Mouse (Mus musculus): ENCODE measurements around the gene Nmral1.
"Not testable (repeated sequence)": the region's sequence is repeated elsewhere in the genome, so short reads cannot be mapped to it uniquely, and the experiment has no call there.

Gene Nmral1

DNA sequence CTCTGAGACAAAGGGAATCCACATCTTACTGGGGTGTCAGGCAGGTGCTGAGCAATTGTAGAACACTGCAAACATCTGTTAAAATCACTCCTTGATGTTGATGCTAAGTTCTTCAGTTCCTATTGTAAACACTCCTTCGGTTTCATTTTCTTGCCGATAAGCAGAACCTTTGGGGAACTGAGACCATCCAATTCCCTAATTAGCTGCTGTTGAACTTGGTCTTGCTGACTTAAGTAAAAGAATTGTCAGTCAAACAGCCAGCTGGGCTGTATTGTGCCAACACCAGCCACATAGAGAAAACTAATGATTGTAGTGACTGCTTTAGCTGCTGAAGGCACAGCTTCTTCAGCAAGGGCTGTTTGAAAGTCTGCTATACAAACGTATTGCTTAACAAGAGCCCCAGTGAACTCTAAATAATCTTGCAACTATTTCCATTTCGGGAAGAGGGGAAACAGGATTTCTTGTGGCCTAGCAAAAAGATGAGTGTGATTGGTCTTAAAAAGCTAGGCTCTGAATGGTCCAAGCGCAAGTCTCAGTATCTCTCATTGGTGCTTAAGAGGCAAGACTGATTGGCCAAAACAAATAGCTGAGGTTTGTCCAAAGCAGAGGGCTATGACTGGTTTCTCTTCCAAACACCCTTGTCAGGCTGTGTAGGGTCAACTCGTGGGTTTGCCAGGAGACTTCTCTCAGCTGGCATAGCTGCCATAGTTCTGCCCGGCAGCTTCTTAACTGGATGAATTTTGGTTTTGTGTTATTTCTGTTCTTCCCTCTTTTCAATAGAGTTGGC lies 3.2 kb upstream of the Nmral1 start:
- in situ Hi-C loops (cut with MboI; ENCODE audit: low sequenced_read_pairs) = no loop called here

DNA sequence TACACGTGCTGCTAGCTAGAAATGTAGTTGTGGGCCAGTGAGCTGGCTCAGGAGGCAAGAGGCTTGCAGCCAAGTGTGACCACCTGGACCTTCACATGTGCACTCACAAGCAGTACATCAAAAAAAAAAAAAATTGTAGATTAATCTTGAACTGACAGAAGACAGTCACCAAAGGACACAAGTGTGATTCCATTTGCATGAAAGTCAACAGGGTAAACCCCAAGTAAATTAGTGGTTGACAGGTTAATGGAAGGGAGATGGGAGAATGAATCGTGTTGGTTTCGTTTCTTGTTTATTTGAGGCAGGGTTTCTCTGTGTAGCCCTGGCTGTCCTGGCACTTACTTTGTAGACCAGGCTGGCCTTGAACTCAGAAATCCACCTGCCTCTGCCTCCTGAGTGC lies 1.3 kb downstream of the Nmral1 start:
- in situ Hi-C loops (cut with MboI; ENCODE audit: low sequenced_read_pairs) = no loop called here

DNA sequence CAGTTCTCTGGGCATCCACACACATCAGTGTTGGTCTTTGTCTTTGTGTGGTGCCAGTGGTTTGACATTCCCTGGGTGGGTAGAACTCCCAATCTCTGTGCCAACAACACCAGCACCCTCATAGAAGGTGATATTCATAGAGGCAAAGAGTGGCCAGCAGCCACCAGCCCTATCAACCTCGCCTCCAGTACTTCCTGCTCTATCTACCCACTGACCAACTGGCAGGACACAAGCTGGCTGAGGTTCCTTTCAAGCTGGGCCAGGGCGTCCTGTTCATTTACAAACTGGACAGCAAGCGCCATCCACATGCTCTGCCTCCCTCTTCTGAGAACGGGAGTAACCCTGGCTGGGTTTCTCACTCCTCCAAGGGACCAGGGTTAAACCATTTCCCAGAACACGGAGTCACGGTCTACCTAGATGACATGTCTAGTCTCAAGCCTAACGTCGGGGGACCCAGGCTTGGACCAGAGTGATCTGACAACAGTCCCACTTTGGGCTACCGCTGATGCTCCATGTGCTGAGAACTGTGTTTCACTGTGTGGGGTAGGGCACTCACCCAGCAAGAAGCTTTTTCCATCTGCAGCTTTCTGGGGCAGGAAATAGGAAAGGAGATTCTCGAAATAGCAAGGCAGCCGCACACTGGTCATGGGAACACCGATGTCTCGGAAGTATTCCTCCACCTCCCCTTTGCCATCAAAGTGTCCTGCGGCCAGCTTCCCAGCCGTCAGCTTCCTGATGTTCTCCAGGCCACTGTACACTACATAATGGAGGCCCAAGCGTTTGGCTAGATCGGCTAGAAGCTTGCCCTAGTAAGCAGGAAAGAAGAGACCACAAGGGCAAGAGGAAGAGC lies 5.1 kb downstream of the Nmral1 start:
- in situ Hi-C loops (cut with MboI; ENCODE audit: low sequenced_read_pairs) = no loop called here

DNA sequence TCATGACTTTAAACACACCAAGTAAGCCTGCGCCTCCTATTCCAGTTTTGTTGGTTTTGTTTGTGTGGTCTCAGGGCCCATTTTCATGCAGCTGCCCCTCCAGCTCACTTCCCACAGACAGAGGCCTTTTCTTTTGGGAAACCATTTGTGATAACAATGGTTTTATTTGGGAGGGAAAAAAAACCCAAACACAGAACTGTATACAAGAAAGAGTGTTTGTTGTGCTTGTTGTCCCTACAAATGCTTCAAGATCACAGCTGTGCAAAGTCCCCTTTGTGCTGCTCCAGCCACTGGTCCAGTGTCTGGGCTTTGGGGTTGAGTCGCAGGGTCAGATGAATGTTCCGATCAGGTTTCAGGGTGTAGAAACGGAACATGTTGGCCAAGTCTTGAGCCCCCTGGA lies 8.0 kb downstream of the Nmral1 start:
- in situ Hi-C loops (cut with MboI; ENCODE audit: low sequenced_read_pairs) = no loop called here

DNA sequence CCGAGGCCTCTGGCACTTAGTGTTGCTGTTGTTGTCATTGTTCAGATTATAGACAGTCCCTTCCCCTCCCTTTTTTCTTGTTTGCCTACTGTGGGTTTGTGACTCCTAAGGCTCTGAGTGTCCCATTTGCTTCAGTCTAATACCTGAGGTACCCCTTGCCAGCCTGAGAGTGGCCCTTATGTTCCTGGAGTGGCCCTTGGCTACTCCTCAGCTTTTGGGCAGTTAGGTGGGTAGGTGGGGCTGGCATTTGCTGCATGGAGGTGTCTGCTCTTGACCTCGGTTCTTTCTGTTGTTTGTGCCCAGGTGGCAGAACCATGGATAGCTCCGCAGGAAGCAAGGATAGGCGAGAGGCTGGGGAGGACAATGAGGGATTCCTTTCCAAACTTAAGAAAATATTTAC lies 13.6 kb downstream of the Nmral1 start:
- in situ Hi-C loops (cut with MboI; ENCODE audit: low sequenced_read_pairs) = no loop called here

DNA sequence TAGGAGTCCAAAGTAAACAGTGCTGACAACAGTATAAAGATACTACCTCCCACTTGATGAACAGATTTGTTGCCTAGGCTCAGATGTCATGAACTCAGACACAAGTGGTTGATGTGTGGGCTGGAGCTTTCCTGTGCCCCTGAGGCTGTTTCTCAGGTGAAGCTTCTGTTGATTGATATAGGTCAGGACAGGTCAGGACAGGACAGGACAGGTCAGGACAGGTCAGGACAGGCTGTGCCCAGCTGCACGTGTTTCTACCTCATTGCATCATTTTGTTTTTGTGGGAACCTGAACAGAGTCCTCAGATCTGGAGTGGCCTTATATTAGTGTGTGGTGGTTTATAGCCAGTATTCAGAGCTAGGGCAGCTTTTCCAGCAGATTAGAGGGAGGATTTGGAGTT lies 16.5 kb downstream of the Nmral1 start:
- in situ Hi-C loops (cut with MboI; ENCODE audit: low sequenced_read_pairs) = no loop called here

DNA sequence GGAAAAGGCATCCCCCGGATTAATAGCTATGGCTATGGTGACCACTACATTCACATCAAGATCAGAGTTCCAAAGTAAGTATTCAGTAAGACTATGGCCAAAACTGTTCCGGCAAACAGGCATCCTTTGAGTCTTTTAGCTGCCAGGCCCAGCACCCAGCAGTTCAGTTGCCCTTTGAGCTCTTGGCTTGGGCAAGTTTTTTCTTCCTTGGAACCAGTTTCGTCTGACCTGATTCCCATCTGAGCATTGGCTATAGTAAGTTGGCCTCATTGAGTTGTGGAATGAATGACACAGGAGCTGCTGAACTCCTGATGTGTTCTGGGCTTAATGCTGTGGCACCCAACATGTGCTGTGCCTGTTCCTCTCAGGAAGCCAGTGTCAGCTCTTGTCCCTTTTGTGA lies 17.9 kb downstream of the Nmral1 start:
- in situ Hi-C loops (cut with MboI; ENCODE audit: low sequenced_read_pairs) = no loop called here

DNA sequence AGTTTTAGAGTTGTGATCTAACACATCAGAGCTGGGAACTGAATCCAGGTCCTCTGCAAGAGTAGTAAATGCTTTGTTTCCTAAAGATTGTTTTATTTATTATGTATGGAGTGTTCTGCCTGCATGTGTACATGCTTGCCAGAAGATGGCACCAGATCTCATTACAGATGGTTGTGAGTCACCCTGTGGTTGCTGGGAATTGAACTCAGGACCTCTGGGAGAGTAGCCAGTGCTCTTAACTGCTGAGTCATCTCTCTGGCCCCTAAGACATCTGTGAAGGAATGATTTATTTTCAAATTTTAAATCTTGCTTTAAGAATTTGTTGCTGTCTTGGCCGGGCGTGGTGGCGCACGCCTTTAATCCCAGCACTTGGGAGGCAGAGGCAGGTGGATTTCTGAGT lies 29.8 kb downstream of the Nmral1 start:
- in situ Hi-C loops (cut with MboI; ENCODE audit: low sequenced_read_pairs) = not testable (repeated sequence)

DNA sequence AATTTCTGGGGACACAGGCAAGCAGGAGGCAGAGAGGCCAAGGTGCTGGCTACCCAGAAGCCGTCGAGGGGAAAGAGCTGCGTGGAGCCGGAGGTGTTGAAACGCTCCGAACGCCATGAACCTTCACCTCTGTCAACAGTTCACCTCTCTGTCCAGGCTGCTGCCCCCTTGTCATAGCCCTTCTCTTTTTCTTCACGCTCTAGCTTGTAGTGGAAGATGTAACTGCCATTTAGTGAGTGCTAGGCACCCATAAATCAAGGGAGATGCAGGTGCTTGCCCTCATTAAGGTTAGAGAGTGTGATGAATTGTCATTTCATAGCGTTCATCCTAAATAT lies 34.7 kb downstream of the Nmral1 start:
- in situ Hi-C loops (cut with MboI; ENCODE audit: low sequenced_read_pairs) = no loop called here

DNA sequence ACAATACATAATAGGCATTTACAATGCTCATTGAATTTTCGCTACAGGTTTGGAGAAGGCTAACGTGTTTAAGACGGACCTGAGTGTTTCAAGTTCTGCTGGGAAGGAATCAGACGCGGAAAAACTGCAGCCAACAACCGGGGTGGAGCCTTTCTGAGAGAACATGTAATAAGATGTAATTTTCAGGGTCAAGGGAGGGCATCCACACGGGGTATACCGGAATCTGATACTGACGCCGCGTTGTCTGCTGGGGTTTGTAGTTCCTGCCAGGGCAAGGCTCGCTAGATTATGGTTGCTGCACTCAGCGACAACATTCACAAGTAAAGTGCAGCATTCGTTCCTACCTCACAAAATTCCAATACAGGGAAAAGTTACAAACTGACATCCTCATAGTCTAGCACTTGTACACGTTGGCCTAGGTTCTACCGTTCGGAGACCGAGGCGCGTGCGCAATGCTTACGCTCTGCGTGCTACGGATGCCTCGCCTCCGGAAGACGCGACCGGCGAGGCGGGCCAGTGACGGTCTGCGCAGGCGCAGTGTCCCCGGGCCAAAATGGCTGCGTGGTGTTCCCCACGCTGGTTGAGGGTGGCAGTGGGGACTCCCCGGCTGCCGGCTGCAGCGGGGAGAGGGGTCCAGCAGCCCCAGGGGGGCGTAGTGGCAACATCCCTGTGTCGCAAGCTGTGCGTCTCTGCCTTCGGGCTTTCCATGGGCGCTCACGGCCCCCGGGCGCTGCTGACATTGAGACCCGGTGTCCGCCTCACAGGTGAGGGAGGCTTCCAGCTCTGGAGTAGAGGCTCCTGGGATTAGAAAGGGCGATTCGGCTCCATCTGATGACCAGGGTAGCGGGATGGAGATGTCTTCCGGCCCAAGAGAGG lies 35.3 kb downstream of the Nmral1 start:
- in situ Hi-C loops (cut with MboI; ENCODE audit: low sequenced_read_pairs) = no loop called here

DNA sequence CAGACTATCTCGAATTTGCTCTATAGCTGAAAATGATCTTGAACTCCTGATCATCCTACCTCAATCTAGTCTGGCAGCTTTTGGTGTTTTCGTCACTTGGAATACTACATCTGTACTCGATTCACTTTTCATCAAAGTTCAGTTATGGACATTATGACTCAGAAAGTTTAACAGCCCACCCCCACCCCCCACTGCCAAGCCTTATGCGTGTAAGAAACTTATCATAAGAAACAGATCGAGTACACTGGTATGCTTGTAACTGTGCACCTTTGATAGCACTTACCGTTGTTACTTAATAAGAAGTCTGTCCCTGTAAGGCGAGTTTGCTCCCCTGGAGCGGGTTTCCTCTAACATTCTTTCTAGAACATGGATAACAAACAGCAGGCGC lies 36.0 kb downstream of the Nmral1 start:
- in situ Hi-C loops (cut with MboI; ENCODE audit: low sequenced_read_pairs) = no loop called here

DNA sequence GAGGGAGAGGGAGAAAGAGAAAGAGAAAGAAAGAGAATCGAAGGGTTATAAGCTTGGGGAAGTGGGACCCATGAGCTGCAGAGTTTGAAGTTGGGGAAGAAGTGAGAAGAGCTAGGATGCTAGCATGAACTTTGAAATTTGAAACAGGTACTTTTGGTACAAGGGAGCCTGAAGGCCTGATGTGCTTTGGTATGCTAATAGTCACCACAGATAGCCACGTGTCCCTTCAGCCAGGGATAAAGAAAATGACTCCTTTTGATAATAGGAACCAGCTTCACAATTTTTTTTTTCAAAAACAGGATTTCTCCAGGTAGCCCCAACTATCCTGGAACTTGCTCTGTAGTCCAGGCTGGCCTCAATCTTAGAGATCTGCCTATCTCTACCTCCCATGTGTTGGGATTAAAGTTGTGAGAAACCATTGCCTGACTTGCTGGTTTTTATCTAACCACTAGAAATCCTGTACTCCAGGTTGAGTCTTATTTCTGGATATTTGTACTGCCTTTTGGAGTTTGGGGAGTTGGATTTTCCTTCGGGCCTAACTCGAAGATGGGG lies 36.5 kb downstream of the Nmral1 start:
- in situ Hi-C loops (cut with MboI; ENCODE audit: low sequenced_read_pairs) = no loop called here

DNA sequence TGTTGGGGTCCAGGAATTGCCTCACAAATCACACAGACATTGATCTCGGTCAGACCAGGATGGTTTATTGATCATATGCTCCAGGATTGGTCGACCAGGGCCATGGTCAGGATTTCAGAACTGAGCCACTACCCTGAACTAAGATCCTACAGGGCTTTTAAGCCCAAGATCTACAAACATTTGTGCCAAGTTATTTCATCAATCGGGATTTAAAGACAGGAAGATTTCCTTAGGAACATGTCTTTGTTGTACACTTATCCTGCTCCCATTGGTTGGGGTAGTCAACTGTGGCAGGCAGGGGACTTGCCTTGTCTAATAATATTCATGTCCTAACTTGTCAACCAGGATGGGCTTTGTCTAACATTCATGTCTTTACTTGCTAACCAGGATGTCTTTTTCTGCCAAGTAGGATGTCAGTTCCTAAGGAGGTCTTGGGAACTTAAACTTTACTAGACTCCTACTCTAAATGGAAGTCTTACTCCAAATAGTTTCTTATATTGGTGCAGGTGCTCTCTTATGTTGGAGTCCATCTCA lies 38.2 kb downstream of the Nmral1 start:
- in situ Hi-C loops (cut with MboI; ENCODE audit: low sequenced_read_pairs) = not testable (repeated sequence)

DNA sequence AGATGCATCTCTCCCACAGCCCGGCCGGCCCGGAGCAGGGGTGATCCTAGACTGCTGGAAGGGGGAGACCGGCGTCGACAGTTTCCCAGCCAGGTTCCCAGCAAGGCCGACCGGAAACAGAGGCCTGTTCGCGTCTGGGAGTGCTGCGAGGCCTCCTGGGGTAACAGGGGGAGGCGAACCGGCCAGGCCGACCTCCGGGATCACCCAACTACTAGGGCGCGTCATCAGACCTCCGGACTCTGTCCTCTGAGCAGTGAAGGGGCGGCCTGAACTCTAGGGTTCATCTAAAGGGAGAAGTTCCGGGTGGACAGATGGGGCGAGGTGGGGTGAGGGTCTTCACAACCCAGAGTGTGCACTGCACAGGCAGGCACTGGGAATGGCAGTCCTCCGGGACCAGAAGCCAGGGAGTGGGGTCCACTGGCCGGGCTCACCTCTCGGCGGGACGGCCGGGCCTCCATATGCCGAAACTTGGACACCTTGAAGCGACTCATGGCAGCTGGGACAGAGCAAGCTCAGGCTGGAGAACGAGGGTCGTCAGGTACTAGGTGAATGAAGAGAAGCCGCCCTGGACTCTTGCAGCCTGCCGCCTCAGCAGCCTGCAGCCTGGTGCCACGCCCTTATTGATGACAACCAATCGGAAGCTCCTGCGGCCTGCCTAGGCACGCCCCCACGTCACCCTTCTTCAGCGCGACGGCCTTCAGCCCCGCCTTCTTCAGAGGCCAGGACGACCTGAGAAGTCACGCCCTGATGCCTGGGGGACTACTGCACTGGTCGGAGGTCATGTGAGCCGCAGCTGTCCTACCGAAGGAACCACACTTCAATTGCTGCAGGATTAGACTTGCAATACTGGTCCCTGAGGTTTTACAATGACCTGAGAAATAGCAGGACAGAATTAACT lies 39.8 kb downstream of the Nmral1 start, which contains the start of gene Coro7:
Gene Coro7, minus strand, starts transcription at position 657 of the 898 bp plus-strand sequence.
- in situ Hi-C loops (cut with MboI; ENCODE audit: low sequenced_read_pairs) = no loop called here

DNA sequence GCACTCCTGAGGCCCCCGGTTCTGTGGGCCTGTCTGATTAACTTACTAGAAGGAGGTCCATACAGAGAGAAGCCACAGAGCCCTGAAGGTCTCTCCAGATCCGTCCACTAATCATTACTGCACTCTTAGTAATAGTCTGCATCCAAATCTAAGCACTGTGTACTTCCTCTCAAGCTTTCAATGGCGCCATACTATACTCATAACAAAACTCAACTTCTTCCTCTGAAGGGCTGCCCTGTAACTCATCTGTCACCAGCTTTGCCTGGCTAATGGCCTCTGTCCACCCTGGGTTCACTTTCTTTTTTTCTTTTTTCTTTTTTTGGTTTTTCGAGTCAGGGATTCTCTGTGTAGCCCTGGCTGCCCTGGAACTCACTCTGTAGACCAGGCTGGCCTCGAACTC lies 41.1 kb downstream of the Nmral1 start:
- in situ Hi-C loops (cut with MboI; ENCODE audit: low sequenced_read_pairs) = no loop called here

DNA sequence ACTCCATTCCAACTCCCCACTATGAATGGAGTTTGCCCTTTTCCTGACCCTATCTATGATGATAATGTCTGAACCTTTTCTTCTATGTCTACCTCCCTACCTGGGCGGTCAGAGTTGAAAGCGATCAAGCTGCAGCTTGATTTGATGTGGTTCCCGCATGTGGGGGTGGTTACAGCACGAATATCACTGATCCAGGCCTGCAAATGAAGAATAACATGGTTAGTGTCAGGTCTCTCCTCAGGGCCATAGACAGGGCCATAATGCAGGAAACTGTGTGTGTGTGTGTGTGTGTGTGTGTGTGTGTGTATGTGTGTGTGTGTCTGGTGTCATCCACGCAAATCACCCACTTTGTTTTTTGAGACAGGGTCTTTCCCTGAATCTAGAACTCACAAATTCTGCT lies 42.3 kb downstream of the Nmral1 start:
- in situ Hi-C loops (cut with MboI; ENCODE audit: low sequenced_read_pairs) = no loop called here

DNA sequence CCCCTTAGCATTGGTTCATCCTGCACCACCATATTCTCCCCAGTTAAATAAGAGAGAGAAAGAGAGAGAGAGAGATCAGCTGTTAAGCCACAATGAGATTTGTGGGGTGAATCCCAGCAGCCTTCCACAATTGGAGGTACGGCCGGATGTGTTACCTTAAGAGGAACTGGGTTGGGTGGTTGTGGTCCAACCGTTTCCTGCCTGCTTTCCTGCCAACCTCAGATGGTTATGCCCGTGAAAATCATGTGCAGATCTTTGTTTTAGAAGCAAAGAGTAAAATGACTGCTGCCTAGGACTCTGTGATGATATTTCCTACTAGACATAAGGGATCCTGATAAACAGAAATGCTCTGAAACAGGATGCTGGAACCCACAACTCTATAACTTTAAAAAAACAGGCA lies 45.1 kb downstream of the Nmral1 start:
- in situ Hi-C loops (cut with MboI; ENCODE audit: low sequenced_read_pairs) = no loop called here

DNA sequence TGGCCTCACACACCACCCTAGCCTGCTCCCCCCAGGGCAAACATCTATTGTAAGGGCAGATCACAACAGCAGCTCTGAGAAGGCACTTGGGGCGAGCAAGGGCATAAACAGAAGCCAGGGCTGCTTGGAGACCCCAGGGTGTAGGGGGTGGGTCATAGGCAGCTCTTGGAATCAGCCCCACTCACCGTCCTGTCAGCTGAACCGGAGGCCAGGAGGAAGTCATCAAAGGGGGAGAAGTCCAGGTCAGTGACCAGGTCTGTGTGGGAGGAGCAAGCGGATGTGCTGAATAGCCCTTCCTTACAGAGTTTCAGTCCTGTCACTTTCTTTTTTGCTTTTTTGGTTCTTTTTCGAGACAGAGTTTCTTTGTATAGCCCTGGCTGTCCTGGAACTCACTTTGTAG lies 48.8 kb downstream of the Nmral1 start:
- in situ Hi-C loops (cut with MboI; ENCODE audit: low sequenced_read_pairs) = no loop called here

DNA sequence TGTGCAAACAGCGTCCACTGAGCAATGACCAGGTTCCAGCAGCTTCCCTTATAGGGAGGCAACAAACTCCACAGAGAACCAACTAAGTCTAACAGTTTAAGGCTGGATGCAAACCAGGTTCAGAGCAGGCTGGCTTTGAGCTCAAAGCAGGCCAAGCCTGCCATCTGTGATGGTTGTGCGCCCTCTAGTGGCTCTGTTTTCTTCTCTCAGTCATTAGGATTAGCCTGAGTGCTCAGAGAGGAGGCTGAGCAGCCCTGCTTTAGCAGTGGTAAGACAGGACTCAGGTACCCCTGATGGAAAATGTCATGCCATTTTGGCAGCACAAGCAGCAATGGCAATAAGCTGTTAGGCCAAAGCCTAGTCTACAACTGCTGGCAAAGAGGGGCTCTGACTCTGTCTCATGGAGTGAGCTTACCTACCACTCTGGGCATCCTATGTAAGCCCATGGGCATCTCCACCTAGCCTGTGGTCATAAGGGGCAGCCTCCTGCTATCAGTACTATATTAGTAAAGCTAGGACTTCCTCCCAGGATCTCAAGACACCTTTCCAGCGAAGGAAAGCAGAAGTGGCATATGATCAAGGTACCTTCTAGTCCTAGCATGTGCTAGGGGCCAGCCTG lies 51.9 kb downstream of the Nmral1 start:
- in situ Hi-C loops (cut with MboI; ENCODE audit: low sequenced_read_pairs) = no loop called here

All from CH12F3 (cell line).